Mouse (Mus musculus): ENCODE results near the gene Ift57.

- TF ChIP-seq POLR2A (IDR thresholded peaks at IDR 0.05; ENCODE audit: insufficient read depth, low read depth, low read length) (no peak), CTCF (IDR thresholded peaks at IDR 0.05) (no peak)
These were observed 97.2 kb downstream of the Ift57 start for GRCm38 (mm10) chr16:49796271-49796670.

Measured in heart, adult 2 months (tissue).